Mouse (Mus musculus) lung, postnatal 0 days (tissue): ENCODE results near the gene Ankrd10. TPM values are rescaled to one million over a fixed set of nuclear protein-coding genes. Genes with fewer than 3 reads are reported as not detected.
"Not testable (repeated sequence)": the region's sequence is repeated elsewhere in the genome, so short reads cannot be mapped to it uniquely, and the experiment has no call there.

Source experiments
- ATAC-seq: fragments of 200-750 bp; cut with Nextera tagmentation; 2 replicates; pipeline ENCODE4 v1.8.0; 2017; ENCODE audit warnings: moderate library complexity
- DNase-seq: peaks from one replicate; pipeline ENCODE4 v3.0.0-alpha.2; 2016; ENCODE audit warnings: low spot score
- H3K27ac ChIP-seq: fragments of 300-500 bp; sonication (generic); 2 replicates; pipeline ENCODE4 v1.5.1; 2014; ENCODE audit warnings: antibody characterized with exemption, mild to moderate bottlenecking, low read length, mixed read lengths
- H3K27me3 ChIP-seq: fragments of 300-500 bp; sonication (generic); replicated peaks from 2 replicates; pipeline ENCODE4 v1.6.1; 2014; ENCODE audit warnings: low read length, mixed read lengths; ENCODE audit not compliant: insufficient read depth
- H3K36me3 ChIP-seq: fragments of 300-500 bp; sonication (generic); 2 replicates; pipeline ENCODE4 v1.6.1; 2014; ENCODE audit warnings: low read length, mixed read lengths; ENCODE audit not compliant: insufficient read depth
- H3K4me1 ChIP-seq: fragments of 300-500 bp; sonication (generic); 2 replicates; pipeline ENCODE4 v1.6.1; 2014; ENCODE audit warnings: antibody characterized with exemption, low read depth, low read length, mixed read lengths; ENCODE audit not compliant: insufficient read depth
- H3K4me2 ChIP-seq: fragments of 300-500 bp; sonication (generic); replicated peaks from 2 replicates; pipeline ENCODE4 v1.6.1; 2014; ENCODE audit warnings: low read depth, mild to moderate bottlenecking, low read length, moderate library complexity, mixed read lengths
- H3K4me3 ChIP-seq: fragments of 300-500 bp; sonication (generic); 2 replicates; pipeline ENCODE4 v1.5.1; 2014; ENCODE audit warnings: low read depth, low read length
- H3K9ac ChIP-seq: fragments of 300-500 bp; sonication (generic); replicated peaks from 2 replicates; pipeline ENCODE4 v1.6.1; 2014; ENCODE audit warnings: low read depth, mild to moderate bottlenecking
- H3K9me3 ChIP-seq: fragments of 300-500 bp; sonication (generic); 2 replicates; pipeline ENCODE4 v1.6.1; 2016; ENCODE audit warnings: low read length, mixed read lengths
- CTCF ChIP-seq: IDR thresholded peaks from 2 replicates; pipeline ENCODE4 v1.5.1; 2016; ENCODE audit warnings: antibody characterized with exemption, mild to moderate bottlenecking
- EP300 ChIP-seq: IDR thresholded peaks from 2 replicates; pipeline ENCODE4 v1.6.1; 2016; ENCODE audit warnings: antibody characterized with exemption, mild to moderate bottlenecking, control low read depth
- WGBS: fragments of 180-500 bp; shearing (Covaris S2); extraction: QIAGEN DNeasy Blood & Tissue Kit; methylation state at CpG from one replicate; pipeline ENCODE4 v1.1.7; 2014; 5-methylcytosine and 5-hydroxymethylcytosine counted together
- polyA plus RNA-seq: library from polyadenylated mRNA; unstranded; fragments of >200 nt; fragmentation: Nextera tagmentation; extraction: Ambion mirVana; gene quantifications from 2 replicates; pipeline ENCODE4 v1.2.1, GENCODE M21; 2015

Ankrd10 gene
- polyA plus RNA-seq, 1 experiment from 2014 or later = 38.9 TPM

DNA sequence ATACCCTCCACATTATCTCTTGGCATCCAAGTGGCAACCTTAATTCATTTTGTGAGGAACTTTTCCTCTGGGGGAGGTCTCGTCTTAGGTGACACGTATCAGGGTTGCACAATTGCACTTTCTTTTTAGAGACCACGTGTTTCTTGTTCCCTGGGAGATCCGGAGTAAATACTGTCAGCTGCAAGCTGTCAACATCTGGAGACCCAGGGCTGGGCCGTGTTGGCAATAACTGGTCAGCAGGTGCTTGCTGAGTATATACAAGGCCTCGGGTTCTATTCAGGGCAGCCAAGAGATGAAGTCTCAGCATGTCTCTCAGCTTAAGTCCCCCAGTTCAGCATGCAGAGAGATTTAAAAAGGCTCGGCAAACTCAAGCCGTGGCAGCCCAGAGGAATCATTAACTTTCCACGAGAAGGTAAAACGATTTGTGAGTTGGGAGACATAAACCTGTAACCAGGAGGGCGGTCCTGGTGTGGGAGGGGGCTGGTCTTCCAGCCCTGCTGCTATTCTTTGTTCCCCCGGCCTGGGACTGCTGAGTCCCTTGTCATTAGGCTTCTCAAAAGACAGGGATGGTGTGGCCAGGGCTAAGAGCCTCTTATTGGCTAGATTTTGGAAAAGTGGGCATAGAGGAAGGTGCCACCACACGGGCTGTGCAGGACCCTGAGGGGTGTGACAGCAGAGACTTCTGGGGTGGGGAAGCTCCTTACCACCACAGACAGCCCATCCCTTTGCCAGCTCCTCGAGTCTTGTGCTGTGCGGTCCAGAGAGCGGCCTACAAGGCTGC, 59.8 kb downstream of the Ankrd10 start:
- no peak overlapping the region for H3K4me2 ChIP-seq
- TF ChIP-seq EP300 = no peak
- no peak overlapping the region for H3K4me3 ChIP-seq
- H3K27ac ChIP-seq = peak overlapping the region; percentile 45; the same call in 1 of the 2 replicates
- WGBS = 55% methylated on average over 16 of the region's 16 CpGs
- ATAC-seq (peak; percentile 86), DNase-seq (peak; percentile 83)
- no peaks in the 10 kb centered on the region; the same call in 1 of the 2 replicates for H3K4me1 ChIP-seq
- no peak overlapping the region for H3K9ac ChIP-seq
- H3K9me3 ChIP-seq = no peaks in the 10 kb centered on the region
- no peaks in the 10 kb centered on the region for H3K36me3 ChIP-seq
- H3K27me3 ChIP-seq = no peaks in the 10 kb centered on the region

DNA sequence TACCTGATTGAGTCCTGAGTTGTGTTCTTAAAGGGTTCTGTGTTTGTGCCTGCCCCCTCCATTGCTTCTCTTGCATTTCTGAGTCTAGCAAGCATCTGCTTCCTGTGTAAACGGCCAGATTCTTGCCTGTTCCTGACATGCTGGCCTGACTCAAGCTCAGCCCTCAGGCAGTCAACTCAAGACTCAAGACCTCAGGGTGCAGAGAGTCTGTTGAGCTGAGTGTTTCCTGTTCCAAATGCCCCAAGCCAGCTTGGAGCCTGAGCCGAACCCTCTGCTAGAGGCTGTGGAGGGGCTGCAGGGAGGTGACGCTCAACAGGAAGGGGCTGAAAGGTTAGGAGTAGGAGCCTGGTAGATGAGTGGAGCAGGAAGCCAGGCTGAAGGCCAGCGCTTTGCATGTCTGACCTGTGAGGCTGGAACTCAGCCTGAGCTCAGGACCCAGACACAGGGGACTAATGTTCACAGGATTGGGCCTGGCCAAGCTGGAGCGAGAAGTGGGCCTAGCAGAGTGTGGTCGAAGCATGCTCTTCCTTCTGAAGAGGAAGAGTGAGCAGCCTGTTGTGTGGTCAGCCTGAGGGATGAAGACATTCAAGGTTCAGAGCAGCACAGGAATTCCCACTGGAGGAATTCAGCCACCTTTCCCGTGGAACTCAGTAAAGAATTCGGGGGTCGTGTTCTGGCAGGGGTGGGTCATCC, 60.5 kb downstream of the Ankrd10 start:
- 43% methylated on average over 9 of the region's 9 CpGs for WGBS
- Histone ChIP-seq H3K9ac (no peak overlapping the region), H3K27ac (peak overlapping the region; percentile 45), H3K4me2 (no peak overlapping the region), H3K4me1 (no peaks in the 10 kb centered on the region; the same call in 1 of the 2 replicates), H3K27me3 (no peaks in the 10 kb centered on the region), H3K4me3 (no peak overlapping the region), H3K9me3 (no peaks in the 10 kb centered on the region), H3K36me3 (no peaks in the 10 kb centered on the region)
- DNase-seq = peak; percentile 16
- peak; percentile 38 for ATAC-seq
- TF ChIP-seq CTCF (no peak), EP300 (no peak)

DNA sequence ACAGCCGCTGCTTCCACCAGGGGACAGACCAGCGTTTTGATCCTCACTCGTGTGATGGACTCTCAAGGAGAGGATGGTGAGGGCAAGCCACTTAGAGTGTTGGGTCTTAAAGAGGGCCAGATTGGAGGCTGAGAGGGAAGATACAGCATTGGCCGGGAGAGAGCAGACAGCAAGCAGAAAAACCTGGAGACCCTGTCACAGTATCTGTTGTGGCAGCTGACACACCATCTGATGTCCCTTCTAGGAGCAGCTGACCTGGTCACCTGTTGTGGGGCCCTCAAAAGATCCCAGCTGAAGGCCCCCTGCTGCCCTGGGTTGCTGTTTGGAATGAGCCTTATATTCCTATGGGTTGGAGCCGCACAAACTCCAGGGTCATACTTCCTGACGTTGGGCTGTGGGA, 63.1 kb downstream of the Ankrd10 start:
- Histone ChIP-seq H3K27me3 (no peaks in the 10 kb centered on the region), H3K27ac (no peak overlapping the region), H3K4me2 (no peak overlapping the region), H3K9me3 (no peaks in the 10 kb centered on the region), H3K9ac (no peak overlapping the region), H3K4me3 (no peak overlapping the region), H3K4me1 (no peaks in the 10 kb centered on the region; the same call in 1 of the 2 replicates), H3K36me3 (no peaks in the 10 kb centered on the region)
- DNase-seq (no peak), ATAC-seq (no peak)
- no peak for TF ChIP-seq EP300
- no peak for TF ChIP-seq CTCF
- WGBS = 70% methylated on average over 6 of the region's 6 CpGs

DNA sequence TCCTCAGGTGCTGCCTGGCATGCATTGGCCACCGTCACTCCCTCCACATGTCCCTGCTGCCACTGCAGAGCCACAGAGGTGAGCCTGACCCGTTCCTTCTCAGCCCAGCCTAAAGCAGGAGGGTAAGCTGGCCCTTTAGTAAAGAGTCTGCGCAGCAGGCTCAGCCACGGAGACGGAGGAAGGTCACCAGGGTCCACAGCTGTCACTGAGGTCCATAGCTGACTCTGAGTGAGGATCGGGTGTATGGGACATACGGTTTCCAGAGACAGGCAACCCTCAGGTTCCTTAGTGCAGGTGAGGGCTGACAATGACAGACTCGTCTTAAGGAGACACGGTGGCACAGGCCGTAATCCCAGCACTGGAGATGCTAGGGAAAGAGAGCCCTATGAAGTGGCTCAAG, 63.6 kb downstream of the Ankrd10 start:
- Histone ChIP-seq H3K27ac (no peak overlapping the region), H3K36me3 (no peaks in the 10 kb centered on the region), H3K27me3 (no peaks in the 10 kb centered on the region), H3K9me3 (no peaks in the 10 kb centered on the region), H3K4me1 (no peaks in the 10 kb centered on the region; the same call in 1 of the 2 replicates), H3K9ac (no peak overlapping the region), H3K4me2 (no peak overlapping the region), H3K4me3 (no peak overlapping the region)
- DNase-seq (no peak), ATAC-seq (no peak)
- WGBS = 86% methylated on average over 10 of the region's 10 CpGs
- TF ChIP-seq EP300 = no peak

DNA sequence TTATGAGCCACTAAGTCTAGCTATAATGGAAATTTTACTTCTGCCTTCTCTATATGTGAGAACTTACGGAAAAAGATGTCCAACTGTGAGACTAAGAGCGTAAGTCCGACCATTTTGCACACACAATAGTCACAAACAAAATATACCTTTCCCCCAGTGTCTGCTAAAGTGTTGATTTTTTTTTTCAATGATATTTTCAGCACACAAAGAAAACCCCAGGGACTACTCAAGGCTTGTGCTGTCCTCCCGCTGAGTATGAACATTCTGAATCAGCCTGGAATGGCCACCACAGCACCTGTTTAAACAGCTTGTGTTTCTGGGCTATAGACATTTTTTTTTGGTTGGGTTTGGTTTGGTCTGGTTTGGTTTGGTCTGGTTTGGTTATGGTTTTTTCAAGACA, 64.8 kb downstream of the Ankrd10 start:
- Histone ChIP-seq H3K27me3 (no peaks in the 10 kb centered on the region), H3K4me2 (no peak overlapping the region), H3K9ac (no peak overlapping the region), H3K9me3 (no peaks in the 10 kb centered on the region), H3K27ac (no peak overlapping the region), H3K4me3 (no peak overlapping the region), H3K4me1 (no peaks in the 10 kb centered on the region; the same call in 1 of the 2 replicates), H3K36me3 (no peaks in the 10 kb centered on the region)
- ATAC-seq (no peak), DNase-seq (no peak)
- TF ChIP-seq CTCF (no peak), EP300 (no peak)
- WGBS = 93% methylated on average over 4 of the region's 4 CpGs

DNA sequence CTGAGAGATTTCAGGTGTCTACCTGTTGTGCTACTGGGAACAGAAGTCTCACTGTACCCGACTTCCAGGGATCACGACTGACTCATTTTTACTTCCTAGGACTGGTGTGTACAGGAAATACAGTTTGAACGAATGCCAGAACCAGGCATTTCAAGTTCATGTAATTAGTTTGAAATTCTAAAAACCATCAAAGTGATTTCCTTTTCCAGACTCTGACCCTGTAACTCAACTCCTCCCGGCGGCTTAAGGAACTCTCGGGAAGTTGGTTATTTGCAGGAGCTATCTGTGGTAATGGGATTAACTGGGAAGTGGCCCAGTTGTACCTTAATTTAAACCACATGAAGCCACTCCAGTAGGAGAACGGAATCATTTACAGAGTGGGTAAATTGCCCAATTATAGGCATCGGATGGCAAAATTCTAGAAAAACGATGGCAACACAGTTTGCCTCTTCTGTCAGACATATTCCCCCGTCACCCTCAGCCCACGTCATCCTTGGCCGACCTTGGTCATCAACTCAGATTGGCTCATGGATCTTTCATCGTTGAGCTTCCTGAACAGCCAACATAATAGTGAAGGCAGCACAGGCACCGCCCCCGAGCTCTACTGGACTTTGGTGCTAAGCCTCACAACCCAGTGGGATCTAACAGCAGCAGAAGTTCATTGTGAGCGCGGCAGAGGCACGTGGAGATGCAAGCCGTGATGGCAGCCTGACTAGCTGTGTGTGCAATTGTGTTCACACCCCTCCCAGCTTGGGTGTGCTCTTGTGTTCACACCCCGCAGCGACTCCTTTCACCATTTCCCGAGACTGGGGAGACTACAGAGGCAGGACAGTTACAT, 66.1 kb downstream of the Ankrd10 start:
- no peaks in the 10 kb centered on the region for H3K27me3 ChIP-seq
- DNase-seq (no peak), ATAC-seq (no peak)
- H3K9ac ChIP-seq = no peak overlapping the region
- 78% methylated on average over 22 of the region's 22 CpGs for WGBS
- no peak for TF ChIP-seq EP300
- TF ChIP-seq CTCF = no peak
- H3K4me3 ChIP-seq = no peak overlapping the region
- H3K4me2 ChIP-seq = no peak overlapping the region
- H3K36me3 ChIP-seq = peaks cover 4% of the 10 kb centered on the region; the same call in 1 of the 2 replicates
- no peaks in the 10 kb centered on the region; the same call in 1 of the 2 replicates for H3K4me1 ChIP-seq
- no peaks in the 10 kb centered on the region for H3K9me3 ChIP-seq
- H3K27ac ChIP-seq = no peak overlapping the region

DNA sequence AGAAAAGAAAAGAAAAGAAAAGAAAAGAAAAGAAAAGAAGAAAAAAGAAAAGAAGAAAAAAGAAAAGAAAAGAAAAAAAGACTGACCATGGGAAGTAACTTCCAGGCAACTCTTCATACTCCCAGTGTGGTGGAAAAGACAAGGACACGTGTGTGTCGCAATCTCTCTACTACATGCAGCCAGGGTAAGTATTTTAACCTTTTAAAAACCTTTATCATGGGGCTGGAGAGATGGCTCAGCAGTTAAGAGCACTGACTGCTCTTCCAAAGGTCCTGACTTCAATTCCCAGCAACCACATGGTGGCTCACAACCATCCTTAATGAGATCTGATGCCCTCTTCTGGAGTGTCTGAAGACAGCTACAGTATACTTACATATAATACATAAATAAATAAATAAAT, 67.4 kb downstream of the Ankrd10 start:
- not testable (repeated sequence) for ATAC-seq, H3K4me2 ChIP-seq, DNase-seq, H3K27me3 ChIP-seq, H3K9ac ChIP-seq, H3K36me3 ChIP-seq, H3K4me1 ChIP-seq, H3K27ac ChIP-seq, H3K4me3 ChIP-seq, H3K9me3 ChIP-seq
- WGBS = 72% methylated on average over 2 of the region's 2 CpGs
